Mouse (Mus musculus) neural tube, embryonic 15.5 days (tissue): ENCODE data around the gene Gm7544. TPM values are rescaled to one million over a fixed set of nuclear protein-coding genes. Genes with fewer than 3 reads are reported as not detected.
A peak's percentile ranks its signal among the peaks of the same experiment; 100 is the strongest.
"Not testable (repeated sequence)": the region's sequence is repeated elsewhere in the genome, so short reads cannot be mapped to it uniquely, and the experiment has no call there.

Experiments
- ATAC-seq: fragments of 200-750 bp; cut with Nextera tagmentation; 2 replicates; pipeline ENCODE4 v1.8.0; 2017; ENCODE audit warnings: mild to moderate bottlenecking, moderate TSS enrichment, moderate library complexity; ENCODE audit not compliant: low FRiP score
- H3K27ac ChIP-seq: fragments of 300-500 bp; sonication (generic); replicated peaks from 2 replicates; pipeline ENCODE4 v1.5.1; 2015; ENCODE audit warnings: mild to moderate bottlenecking, inconsistent platforms
- H3K27me3 ChIP-seq: fragments of 300-500 bp; sonication (generic); replicated peaks from 2 replicates; pipeline ENCODE4 v1.6.1; 2015; ENCODE audit warnings: inconsistent platforms
- H3K36me3 ChIP-seq: fragments of 300-500 bp; sonication (generic); 2 replicates; pipeline ENCODE4 v1.6.1; 2015; ENCODE audit warnings: inconsistent platforms
- H3K4me1 ChIP-seq: fragments of 300-500 bp; sonication (generic); 2 replicates; pipeline ENCODE4 v1.6.1; 2015; ENCODE audit warnings: inconsistent platforms
- H3K4me2 ChIP-seq: fragments of 300-500 bp; sonication (generic); 2 replicates; pipeline ENCODE4 v1.6.1; 2015; ENCODE audit warnings: inconsistent platforms, mild to moderate bottlenecking, moderate library complexity
- H3K4me3 ChIP-seq: fragments of 300-500 bp; sonication (generic); replicated peaks from 2 replicates; pipeline ENCODE4 v1.5.1; 2015; ENCODE audit warnings: mild to moderate bottlenecking, inconsistent platforms
- H3K9ac ChIP-seq: fragments of 300-500 bp; sonication (generic); replicated peaks from 2 replicates; pipeline ENCODE4 v1.6.1; 2015; ENCODE audit warnings: mild to moderate bottlenecking, inconsistent platforms
- H3K9me3 ChIP-seq: fragments of 300-500 bp; sonication (generic); replicated peaks from 2 replicates; pipeline ENCODE4 v1.6.1; 2016; ENCODE audit warnings: inconsistent platforms
- WGBS: fragments of 180-500 bp; shearing (Covaris S2); methylation state at CpG from one replicate; pipeline ENCODE4 v1.1.7; 2015; ENCODE audit warnings: mixed read lengths; 5-methylcytosine and 5-hydroxymethylcytosine counted together
- polyA plus RNA-seq: library from polyadenylated mRNA; unstranded; fragments of >200 nt; fragmentation: Nextera tagmentation; extraction: Ambion mirVana; gene quantifications from 2 replicates; pipeline ENCODE4 v1.2.1, GENCODE M21; 2015

Gene Gm7544
- polyA plus RNA-seq, result not detected in 2 replicates

DNA sequence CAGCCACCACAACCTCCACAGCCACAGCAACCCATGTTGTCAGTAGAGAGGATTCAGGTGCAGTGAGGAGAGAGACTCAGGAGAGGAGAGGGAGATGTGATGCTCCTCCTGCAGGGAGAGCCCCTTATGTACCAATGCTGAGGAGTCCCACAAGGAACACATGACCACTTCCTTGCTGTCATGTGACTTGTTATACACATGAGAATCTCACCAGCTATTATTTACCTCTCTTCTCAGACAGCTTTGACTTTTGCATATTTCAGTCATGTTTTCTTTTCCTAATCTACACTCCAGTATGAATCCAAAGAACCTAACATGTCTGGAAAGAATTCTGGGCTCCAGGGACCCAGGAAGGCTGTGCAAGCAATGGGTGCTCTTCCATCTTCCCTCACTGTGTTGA is at the start of gene Gm7544:
TSS of gene Gm7544 (minus strand) at position 101 of the 400 bp plus-strand sequence.
- H3K36me3 ChIP-seq, H3K4me2 ChIP-seq, H3K9ac ChIP-seq, ATAC-seq, H3K27ac ChIP-seq, H3K4me3 ChIP-seq, H3K27me3 ChIP-seq, H3K4me1 ChIP-seq, H3K9me3 ChIP-seq: not testable (repeated sequence)

GRCm38 (mm10) chr1:83000306-83000705 is 44.5 kb upstream of the Gm7544 start, which contains the start of gene Gm47959:
Gene Gm47959 (plus strand): TSS chr1:83000548.
- 98% methylated on average over 9 of the region's 9 CpGs for WGBS
- not testable (repeated sequence) for H3K4me2 ChIP-seq, H3K27me3 ChIP-seq, H3K4me3 ChIP-seq, H3K27ac ChIP-seq, H3K36me3 ChIP-seq, H3K9ac ChIP-seq, H3K4me1 ChIP-seq, ATAC-seq, H3K9me3 ChIP-seq

GRCm38 (mm10) chr1:82993947-82994346 is 38.1 kb upstream of the Gm7544 start:
- Histone ChIP-seq H3K4me3 (no peak overlapping the region), H3K36me3 (no peaks in the 10 kb centered on the region), H3K27ac (no peak overlapping the region), H3K9ac (no peak overlapping the region), H3K4me2 (no peak overlapping the region), H3K9me3 (no peaks in the 10 kb centered on the region), H3K4me1 (no peaks in the 10 kb centered on the region), H3K27me3 (no peaks in the 10 kb centered on the region)
- ATAC-seq, result no peak
- WGBS, result 91% methylated on average over 3 of the region's 3 CpGs

- no peak overlapping the region for H3K4me2 ChIP-seq
- no peaks in the 10 kb centered on the region for H3K9me3 ChIP-seq
- no peaks in the 10 kb centered on the region for H3K36me3 ChIP-seq
- H3K4me1 ChIP-seq, result no peaks in the 10 kb centered on the region
- WGBS, result 90% methylated on average over 6 of the region's 6 CpGs
- no peaks in the 10 kb centered on the region for H3K27me3 ChIP-seq
- no peak overlapping the region for H3K9ac ChIP-seq
- H3K27ac ChIP-seq, result no peak overlapping the region
- ATAC-seq, result no peak
- no peak overlapping the region for H3K4me3 ChIP-seq
Observed at GRCm38 (mm10) chr1:82992093-82992492, 36.3 kb upstream of the Gm7544 start.

DNA sequence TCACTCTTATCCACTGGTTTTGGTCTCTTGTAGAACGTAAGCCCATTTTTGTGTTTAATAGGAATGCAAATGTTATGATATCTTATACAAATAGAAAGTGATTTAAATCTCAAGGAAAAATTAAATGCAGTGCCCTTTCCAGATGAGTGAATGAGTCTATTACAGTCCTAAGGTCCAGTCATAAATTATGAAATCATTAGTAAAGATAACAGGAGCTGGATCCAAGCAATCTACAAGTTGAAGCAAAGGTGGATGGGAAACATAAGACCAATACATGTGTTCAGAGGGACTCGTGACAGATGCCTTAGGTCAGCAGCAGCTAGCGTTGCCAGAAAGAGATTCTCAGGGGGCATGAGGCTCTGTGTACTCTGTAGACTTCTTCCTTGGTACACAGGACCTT is 35.8 kb upstream of the Gm7544 start:
- ATAC-seq, result no peak
- H3K9ac ChIP-seq, result no peak overlapping the region
- no peaks in the 10 kb centered on the region for H3K9me3 ChIP-seq
- H3K4me2 ChIP-seq, result no peak overlapping the region
- WGBS, result 81% methylated on average over 3 of the region's 3 CpGs
- H3K4me1 ChIP-seq, result no peaks in the 10 kb centered on the region
- no peaks in the 10 kb centered on the region for H3K36me3 ChIP-seq
- no peaks in the 10 kb centered on the region for H3K27me3 ChIP-seq
- no peak overlapping the region for H3K27ac ChIP-seq
- H3K4me3 ChIP-seq, result no peak overlapping the region

- H3K9ac ChIP-seq, result no peak overlapping the region
- ATAC-seq, result no peak
- no peak overlapping the region for H3K27ac ChIP-seq
- H3K36me3 ChIP-seq, result no peaks in the 10 kb centered on the region
- no peaks in the 10 kb centered on the region for H3K9me3 ChIP-seq
- no peaks in the 10 kb centered on the region for H3K27me3 ChIP-seq
- no peaks in the 10 kb centered on the region for H3K4me1 ChIP-seq
- no peak overlapping the region for H3K4me3 ChIP-seq
- H3K4me2 ChIP-seq, result no peak overlapping the region
- 68% methylated on average over 4 of the region's 4 CpGs for WGBS
Observed at GRCm38 (mm10) chr1:82991062-82991461, 35.2 kb upstream of the Gm7544 start.

DNA sequence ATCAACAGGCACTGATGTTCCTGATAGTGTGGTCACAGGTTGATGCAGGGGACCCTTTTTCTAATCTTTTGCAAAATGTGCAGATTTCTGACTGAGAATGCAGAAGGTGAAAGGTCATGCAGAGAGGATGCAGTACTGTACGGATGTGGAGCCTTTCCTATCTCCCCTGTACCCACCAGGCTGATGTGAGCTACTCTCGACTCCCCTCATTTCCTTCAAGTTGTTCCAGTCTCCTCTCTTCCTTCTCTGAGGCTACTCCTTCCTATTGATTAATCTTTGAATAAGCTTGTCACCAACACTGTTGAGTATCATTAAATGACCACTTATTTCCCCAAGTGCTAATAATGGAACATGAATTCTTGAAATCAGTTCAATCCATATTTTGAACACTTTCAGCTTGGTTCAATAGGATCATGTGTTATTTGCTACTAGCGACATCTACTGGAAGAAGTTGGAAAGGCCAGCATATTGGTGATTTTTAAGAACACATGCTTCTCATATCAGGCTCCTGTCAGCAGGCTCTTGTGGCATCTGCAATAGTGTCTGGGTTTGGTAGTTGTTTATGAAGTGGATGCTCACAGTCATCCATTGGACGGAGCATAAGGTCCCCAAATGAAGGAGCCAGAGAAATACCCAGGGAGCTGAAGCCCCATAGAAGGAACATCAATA is 31.9 kb upstream of the Gm7544 start:
- 36% methylated on average over 4 of the region's 4 CpGs for WGBS
- ATAC-seq, result peak; percentile 59
- Histone ChIP-seq H3K27ac (no peak overlapping the region), H3K9me3 (no peaks in the 10 kb centered on the region), H3K4me3 (no peak overlapping the region), H3K4me2 (no peak overlapping the region), H3K27me3 (no peaks in the 10 kb centered on the region), H3K36me3 (no peaks in the 10 kb centered on the region), H3K9ac (no peak overlapping the region), H3K4me1 (no peaks in the 10 kb centered on the region)

- Histone ChIP-seq H3K9ac (no peak overlapping the region), H3K4me1 (no peaks in the 10 kb centered on the region), H3K9me3 (no peaks in the 10 kb centered on the region), H3K27me3 (no peaks in the 10 kb centered on the region), H3K4me2 (no peak overlapping the region), H3K4me3 (no peak overlapping the region), H3K27ac (no peak overlapping the region), H3K36me3 (no peaks in the 10 kb centered on the region)
- 97% methylated on average over 6 of the region's 6 CpGs for WGBS
- no peak for ATAC-seq
Observed at GRCm38 (mm10) chr1:82986738-82987137, 30.9 kb upstream of the Gm7544 start.

DNA sequence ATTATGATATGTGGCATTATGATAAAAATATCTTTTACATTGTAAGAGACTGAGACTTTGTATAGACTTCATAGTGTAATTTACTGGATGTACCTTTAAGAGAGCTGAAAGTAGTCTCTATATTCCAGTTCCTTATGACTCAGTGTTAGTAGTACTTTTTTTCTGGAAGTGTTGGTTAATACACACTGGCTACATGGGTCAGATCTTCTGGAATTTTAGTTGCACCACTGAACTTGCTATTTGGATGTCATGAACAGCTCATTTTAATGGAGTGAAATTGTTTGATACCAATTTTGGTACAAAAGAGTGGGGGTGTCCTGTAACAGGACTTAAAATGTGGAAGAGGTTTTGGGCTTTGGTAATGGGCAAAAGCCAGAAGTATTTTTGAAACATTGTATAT is 22.0 kb upstream of the Gm7544 start:
- Histone ChIP-seq H3K36me3 (no peaks in the 10 kb centered on the region), H3K9me3 (no peaks in the 10 kb centered on the region), H3K4me3 (no peak overlapping the region), H3K4me2 (no peak overlapping the region), H3K27me3 (no peaks in the 10 kb centered on the region), H3K4me1 (no peaks in the 10 kb centered on the region), H3K9ac (no peak overlapping the region), H3K27ac (no peak overlapping the region)
- no peak for ATAC-seq

GRCm38 (mm10) chr1:82975750-82976149 is 19.9 kb upstream of the Gm7544 start:
- no peak overlapping the region for H3K4me2 ChIP-seq
- no peak overlapping the region for H3K4me3 ChIP-seq
- H3K27me3 ChIP-seq, result no peaks in the 10 kb centered on the region
- H3K9me3 ChIP-seq, result no peaks in the 10 kb centered on the region
- H3K4me1 ChIP-seq, result no peaks in the 10 kb centered on the region
- WGBS, result 88% methylated on average over 5 of the region's 5 CpGs
- no peak overlapping the region for H3K9ac ChIP-seq
- H3K27ac ChIP-seq, result no peak overlapping the region
- ATAC-seq, result no peak
- H3K36me3 ChIP-seq, result no peaks in the 10 kb centered on the region

- Histone ChIP-seq H3K4me3 (no peak overlapping the region), H3K36me3 (no peaks in the 10 kb centered on the region), H3K4me2 (no peak overlapping the region), H3K27ac (no peak overlapping the region), H3K4me1 (no peaks in the 10 kb centered on the region), H3K9ac (no peak overlapping the region), H3K9me3 (no peaks in the 10 kb centered on the region), H3K27me3 (no peaks in the 10 kb centered on the region)
- WGBS, result 93% methylated on average over 9 of the region's 9 CpGs
- no peak for ATAC-seq
Observed at GRCm38 (mm10) chr1:82974342-82974741, 18.5 kb upstream of the Gm7544 start.

GRCm38 (mm10) chr1:82973901-82974300 is 18.1 kb upstream of the Gm7544 start:
- Histone ChIP-seq H3K4me3 (no peak overlapping the region), H3K4me2 (no peak overlapping the region), H3K4me1 (no peaks in the 10 kb centered on the region), H3K36me3 (no peaks in the 10 kb centered on the region), H3K27me3 (no peaks in the 10 kb centered on the region), H3K9me3 (no peaks in the 10 kb centered on the region), H3K27ac (no peak overlapping the region), H3K9ac (no peak overlapping the region)
- ATAC-seq, result no peak
- WGBS, result 68% methylated on average over 6 of the region's 6 CpGs

- no peaks in the 10 kb centered on the region for H3K4me1 ChIP-seq
- no peak overlapping the region for H3K27ac ChIP-seq
- H3K9ac ChIP-seq, result no peak overlapping the region
- H3K4me3 ChIP-seq, result no peak overlapping the region
- ATAC-seq, result no peak
- no peaks in the 10 kb centered on the region for H3K9me3 ChIP-seq
- WGBS, result 82% methylated on average over 1 of the region's 1 CpGs
- no peaks in the 10 kb centered on the region for H3K36me3 ChIP-seq
- no peak overlapping the region for H3K4me2 ChIP-seq
- no peaks in the 10 kb centered on the region for H3K27me3 ChIP-seq
Observed at GRCm38 (mm10) chr1:82973244-82973643, 17.4 kb upstream of the Gm7544 start.
